Mouse (Mus musculus) intestine, embryonic 14.5 days (tissue): Measurements from ENCODE around the gene Tlcd1. TPM values are rescaled to one million over a fixed set of nuclear protein-coding genes. Genes with fewer than 3 reads are reported as not detected.

Experiments used
- ATAC-seq: fragments of 200-750 bp; cut with Nextera tagmentation; replicated peaks from 2 replicates; pipeline ENCODE4 v1.8.0; 2017; ENCODE audit warnings: low read depth, moderate number of reproducible peaks, moderate TSS enrichment, moderate library complexity; ENCODE audit not compliant: low FRiP score, low TSS enrichment
- DNase-seq: peaks from one replicate; pipeline ENCODE4 v3.0.0-alpha.2; 2018; ENCODE audit warnings: low spot score
- H3K27ac ChIP-seq: fragments of 300-500 bp; sonication (generic); 2 replicates; pipeline ENCODE4 v1.5.1; 2014; ENCODE audit warnings: low read depth, mild to moderate bottlenecking, control low read depth
- H3K27me3 ChIP-seq: fragments of 300-500 bp; sonication (generic); replicated peaks from 2 replicates; pipeline ENCODE4 v1.6.1; 2014; ENCODE audit warnings: low read length, control low read depth; ENCODE audit not compliant: control insufficient read depth, insufficient read depth
- H3K36me3 ChIP-seq: fragments of 300-500 bp; sonication (generic); 2 replicates; pipeline ENCODE4 v1.6.1; 2014; ENCODE audit warnings: low read length, control low read depth; ENCODE audit not compliant: control insufficient read depth, insufficient read depth
- H3K4me1 ChIP-seq: fragments of 300-500 bp; sonication (generic); replicated peaks from 2 replicates; pipeline ENCODE4 v1.6.1; 2014; ENCODE audit warnings: low read length, control low read depth, mixed read lengths; ENCODE audit not compliant: control insufficient read depth, insufficient read depth
- H3K4me2 ChIP-seq: fragments of 300-500 bp; sonication (generic); 2 replicates; pipeline ENCODE4 v1.6.1; 2014; ENCODE audit warnings: low read length
- H3K4me3 ChIP-seq: fragments of 300-500 bp; sonication (generic); 2 replicates; pipeline ENCODE4 v1.5.1; 2014; ENCODE audit warnings: low read depth, low read length, control low read depth, mixed read lengths
- H3K9ac ChIP-seq: fragments of 300-500 bp; sonication (generic); 2 replicates; pipeline ENCODE4 v1.6.1; 2014; ENCODE audit warnings: mild to moderate bottlenecking, low read length
- H3K9me3 ChIP-seq: fragments of 300-500 bp; sonication (generic); 2 replicates; pipeline ENCODE4 v1.6.1; 2016; ENCODE audit warnings: low read length, control low read depth; ENCODE audit not compliant: control insufficient read depth
- WGBS: fragments of 180-500 bp; shearing (Covaris S2); extraction: QIAGEN DNeasy Blood & Tissue Kit; methylation state at CpG from one replicate; pipeline ENCODE4 v1.1.7; 2014; 5-methylcytosine and 5-hydroxymethylcytosine counted together
- microRNA-seq: library from miRNA; unstranded; fragments of <30 nt; microRNA quantifications from one replicate; pipeline ENCODE4, GENCODE M21; 2016
- polyA plus RNA-seq: library from polyadenylated mRNA; unstranded; fragments of >200 nt; fragmentation: Nextera tagmentation; extraction: Ambion mirVana; gene quantifications from 2 replicates; pipeline ENCODE4 v1.2.1, GENCODE M21; 2014

Gene Tlcd1
- polyA plus RNA-seq, 1 experiment from 2014 or later = 37.5 TPM

GRCm38 (mm10) chr11:78211513-78211912 is 35.0 kb downstream of the Tlcd1 start:
- Histone ChIP-seq H3K4me3 (no peak overlapping the region), H3K36me3 (peaks cover 99% of the 10 kb centered on the region), H3K4me2 (no peak overlapping the region), H3K9me3 (no peaks in the 10 kb centered on the region), H3K27ac (no peak overlapping the region), H3K9ac (no peak overlapping the region), H3K4me1 (no peaks in the 10 kb centered on the region), H3K27me3 (no peaks in the 10 kb centered on the region)
- WGBS = 85% methylated on average over 5 of the region's 5 CpGs
- ATAC-seq (no peak), DNase-seq (no peak)

GRCm38 (mm10) chr11:78213086-78213817 is 36.7 kb downstream of the Tlcd1 start:
- peaks cover 98% of the 10 kb centered on the region for H3K36me3 ChIP-seq
- WGBS = 94% methylated on average over 14 of the region's 14 CpGs

GRCm38 (mm10) chr11:78215709-78216317 is 39.3 kb downstream of the Tlcd1 start:
- no peaks in the 10 kb centered on the region for H3K9me3 ChIP-seq
- no peak overlapping the region for H3K9ac ChIP-seq
- no peaks in the 10 kb centered on the region for H3K27me3 ChIP-seq
- H3K4me2 ChIP-seq = no peak overlapping the region
- WGBS = 88% methylated on average over 11 of the region's 11 CpGs
- H3K4me3 ChIP-seq = no peak overlapping the region
- H3K4me1 ChIP-seq = no peaks in the 10 kb centered on the region
- ATAC-seq (no peak), DNase-seq (no peak)
- H3K36me3 ChIP-seq = peaks cover 98% of the 10 kb centered on the region
- H3K27ac ChIP-seq = no peak overlapping the region

More at GRCm38 (mm10) chr11:78213086-78213817, 36.7 kb downstream of the Tlcd1 start:
- H3K4me1 ChIP-seq = no peaks in the 10 kb centered on the region
- H3K4me2 ChIP-seq = no peak overlapping the region
- no peaks in the 10 kb centered on the region for H3K27me3 ChIP-seq
- no peak overlapping the region for H3K4me3 ChIP-seq
- no peak overlapping the region for H3K27ac ChIP-seq
- no peak overlapping the region for H3K9ac ChIP-seq
- DNase-seq = no peak
- no peaks in the 10 kb centered on the region for H3K9me3 ChIP-seq
- no peak for ATAC-seq

- ATAC-seq (no peak), DNase-seq (no peak)
- Histone ChIP-seq H3K27me3 (no peaks in the 10 kb centered on the region), H3K9ac (no peak overlapping the region), H3K4me3 (no peak overlapping the region), H3K9me3 (no peaks in the 10 kb centered on the region), H3K4me2 (no peak overlapping the region), H3K36me3 (peaks cover 98% of the 10 kb centered on the region), H3K4me1 (no peaks in the 10 kb centered on the region), H3K27ac (no peak overlapping the region)
- 93% methylated on average over 4 of the region's 4 CpGs for WGBS
Measured at GRCm38 (mm10) chr11:78223586-78223985, 47.1 kb downstream of the Tlcd1 start.

Small RNA genes within 50 kb of the gene (microRNA-seq; reads per million reads assigned to microRNA genes)
- not detected for gene Mir7653

Other genes starting within 250 kb of the Tlcd1 start
- 1.0 and 1.4 TPM in 2 replicates for gene Sez6, start 245.9 kb upstream of the Tlcd1 start, polyA plus RNA-seq
- gene Phf12, start 194.0 kb upstream of the Tlcd1 start, polyA plus RNA-seq = 16.5 and 19.6 TPM in 2 replicates
- gene Dhrs13, start 144.4 kb upstream of the Tlcd1 start, polyA plus RNA-seq = 23.0 and 24.6 TPM in 2 replicates
- 46.9 and 51.6 TPM in 2 replicates for gene Flot2, start 138.8 kb upstream of the Tlcd1 start, polyA plus RNA-seq
- gene Eral1, start 96.3 kb upstream of the Tlcd1 start, polyA plus RNA-seq = 32.4 and 38.0 TPM in 2 replicates
- 13.4 and 17.8 TPM in 2 replicates for gene Fam222b, start 82.1 kb upstream of the Tlcd1 start, polyA plus RNA-seq
- 61.7 and 65.3 TPM in 2 replicates for gene Traf4, start 11.1 kb upstream of the Tlcd1 start, polyA plus RNA-seq
- 15.2 and 15.4 TPM in 2 replicates for gene Nek8, start within 50 bp of the Tlcd1 start, polyA plus RNA-seq
- 1,790 and 1,870 TPM in 2 replicates for gene Rpl23a, start 6.9 kb downstream of the Tlcd1 start, polyA plus RNA-seq
- 121 and 141 TPM in 2 replicates for gene Rab34, start 11.7 kb downstream of the Tlcd1 start, polyA plus RNA-seq
- gene Proca1, start 16.7 kb downstream of the Tlcd1 start, polyA plus RNA-seq = 1.4 and 2.1 TPM in 2 replicates
- 77.4 and 86.7 TPM in 2 replicates for gene Sdf2, start 69.0 kb downstream of the Tlcd1 start, polyA plus RNA-seq
- 26.4 and 28.0 TPM in 2 replicates for gene Supt6, start 69.3 kb downstream of the Tlcd1 start, polyA plus RNA-seq
- 74.4 and 75.6 TPM in 2 replicates for gene 2610507B11Rik, start 85.0 kb downstream of the Tlcd1 start, polyA plus RNA-seq
- 0.17 and 0.24 TPM in 2 replicates for gene BC030499, start 114.1 kb downstream of the Tlcd1 start, polyA plus RNA-seq
- gene Spag5, start 124.8 kb downstream of the Tlcd1 start, polyA plus RNA-seq = 34.1 and 40.0 TPM in 2 replicates
- 20.0 and 21.1 TPM in 2 replicates for gene Aldoc, start 146.3 kb downstream of the Tlcd1 start, polyA plus RNA-seq
- gene Pigs, start 151.7 kb downstream of the Tlcd1 start, polyA plus RNA-seq = 76.2 and 79.1 TPM in 2 replicates
- gene Unc119, start 166.8 kb downstream of the Tlcd1 start, polyA plus RNA-seq = 39.8 and 42.8 TPM in 2 replicates
- not detected in 2 replicates for gene Foxn1, start 209.8 kb downstream of the Tlcd1 start, polyA plus RNA-seq
- 0.07 and 0.12 TPM in 2 replicates for gene Slc13a2, start 245.5 kb downstream of the Tlcd1 start, polyA plus RNA-seq